Mouse (Mus musculus) intestine, embryonic 14.5 days (tissue): ENCODE data around the gene Mis12. TPM values are rescaled to one million over a fixed set of nuclear protein-coding genes. Genes with fewer than 3 reads are reported as not detected.
A peak's percentile ranks its signal among the peaks of the same experiment; 100 is the strongest.

Experiments
- ATAC-seq: fragments of 200-750 bp; cut with Nextera tagmentation; replicated peaks from 2 replicates; pipeline ENCODE4 v1.8.0; 2017; ENCODE audit warnings: low read depth, moderate number of reproducible peaks, moderate TSS enrichment, moderate library complexity; ENCODE audit not compliant: low FRiP score, low TSS enrichment
- DNase-seq: peaks from one replicate; pipeline ENCODE4 v3.0.0-alpha.2; 2018; ENCODE audit warnings: low spot score
- H3K27ac ChIP-seq: fragments of 300-500 bp; sonication (generic); 2 replicates; pipeline ENCODE4 v1.5.1; 2014; ENCODE audit warnings: low read depth, mild to moderate bottlenecking, control low read depth
- H3K27me3 ChIP-seq: fragments of 300-500 bp; sonication (generic); replicated peaks from 2 replicates; pipeline ENCODE4 v1.6.1; 2014; ENCODE audit warnings: low read length, control low read depth; ENCODE audit not compliant: control insufficient read depth, insufficient read depth
- H3K36me3 ChIP-seq: fragments of 300-500 bp; sonication (generic); 2 replicates; pipeline ENCODE4 v1.6.1; 2014; ENCODE audit warnings: low read length, control low read depth; ENCODE audit not compliant: control insufficient read depth, insufficient read depth
- H3K4me1 ChIP-seq: fragments of 300-500 bp; sonication (generic); replicated peaks from 2 replicates; pipeline ENCODE4 v1.6.1; 2014; ENCODE audit warnings: low read length, control low read depth, mixed read lengths; ENCODE audit not compliant: control insufficient read depth, insufficient read depth
- H3K4me2 ChIP-seq: fragments of 300-500 bp; sonication (generic); 2 replicates; pipeline ENCODE4 v1.6.1; 2014; ENCODE audit warnings: low read length
- H3K4me3 ChIP-seq: fragments of 300-500 bp; sonication (generic); 2 replicates; pipeline ENCODE4 v1.5.1; 2014; ENCODE audit warnings: low read depth, low read length, control low read depth, mixed read lengths
- H3K9ac ChIP-seq: fragments of 300-500 bp; sonication (generic); 2 replicates; pipeline ENCODE4 v1.6.1; 2014; ENCODE audit warnings: mild to moderate bottlenecking, low read length
- H3K9me3 ChIP-seq: fragments of 300-500 bp; sonication (generic); 2 replicates; pipeline ENCODE4 v1.6.1; 2016; ENCODE audit warnings: low read length, control low read depth; ENCODE audit not compliant: control insufficient read depth
- WGBS: fragments of 180-500 bp; shearing (Covaris S2); extraction: QIAGEN DNeasy Blood & Tissue Kit; methylation state at CpG from one replicate; pipeline ENCODE4 v1.1.7; 2014; 5-methylcytosine and 5-hydroxymethylcytosine counted together
- polyA plus RNA-seq: library from polyadenylated mRNA; unstranded; fragments of >200 nt; fragmentation: Nextera tagmentation; extraction: Ambion mirVana; gene quantifications from 2 replicates; pipeline ENCODE4 v1.2.1, GENCODE M21; 2014

Mis12 gene
- polyA plus RNA-seq, 1 experiment from 2014 or later, result 28.5 TPM

- Histone ChIP-seq H3K27me3 (no peaks in the 10 kb centered on the region), H3K4me3 (peak overlapping the region; percentile 62), H3K9me3 (no peaks in the 10 kb centered on the region), H3K36me3 (peaks cover under 1% of the 10 kb centered on the region; the same call in 1 of the 2 replicates), H3K4me2 (peak overlapping the region; percentile 75), H3K4me1 (peaks cover 6% of the 10 kb centered on the region; the same call in 1 of the 2 replicates), H3K27ac (peak overlapping the region; percentile 74), H3K9ac (peak overlapping the region; percentile 64)
- peak; percentile 73 for DNase-seq
- 0 out of 2 replicates have a peak, but pooled peaks have one; percentile 9 for ATAC-seq
- 7% methylated on average over 26 of the region's 26 CpGs for WGBS
Observed at GRCm38 (mm10) chr11:71032491-71033162, 13.2 kb downstream of the Mis12 start.

GRCm38 (mm10) chr11:71033163-71033761 lies 13.9 kb downstream of the Mis12 start, which contains the start of gene 6330403K07Rik:
6330403K07Rik (minus strand) TSS chr11:71033513.
- Histone ChIP-seq H3K4me1 (peaks cover 6% of the 10 kb centered on the region; the same call in 1 of the 2 replicates), H3K4me2 (peak within 1 kb of the TSS; percentile 75), H3K9me3 (no peaks in the 10 kb centered on the region), H3K4me3 (peak within 1 kb of the TSS; percentile 62), H3K27me3 (no peaks in the 10 kb centered on the region), H3K36me3 (no peaks in the 10 kb centered on the region), H3K9ac (peak within 1 kb of the TSS; percentile 64), H3K27ac (peak within 1 kb of the TSS; percentile 74)
- ATAC-seq (peak; percentile 96), DNase-seq (peak; percentile 90)
- WGBS, result under 1% methylated on average over 30 of the region's 31 CpGs

GRCm38 (mm10) chr11:71039526-71040298 lies 20.3 kb downstream of the Mis12 start:
- WGBS, result 95% methylated on average over 5 of the region's 5 CpGs
- Histone ChIP-seq H3K4me2 (no peak overlapping the region), H3K9ac (no peak overlapping the region), H3K36me3 (no peaks in the 10 kb centered on the region), H3K4me1 (no peaks in the 10 kb centered on the region), H3K27me3 (no peaks in the 10 kb centered on the region), H3K9me3 (no peaks in the 10 kb centered on the region), H3K27ac (no peak overlapping the region), H3K4me3 (no peak overlapping the region)
- DNase-seq (no peak), ATAC-seq (no peak)

- Histone ChIP-seq H3K27me3 (no peaks in the 10 kb centered on the region), H3K9me3 (no peaks in the 10 kb centered on the region), H3K27ac (no peak overlapping the region), H3K4me3 (no peak overlapping the region), H3K36me3 (no peaks in the 10 kb centered on the region), H3K4me2 (no peak overlapping the region), H3K9ac (no peak overlapping the region), H3K4me1 (no peaks in the 10 kb centered on the region)
- no peak for ATAC-seq
- 0% methylated on average over 1 of the region's 1 CpGs for WGBS
- no peak for DNase-seq
Observed at GRCm38 (mm10) chr11:71052554-71052953, 33.1 kb downstream of the Mis12 start.

- no peaks in the 10 kb centered on the region for H3K36me3 ChIP-seq
- no peaks in the 10 kb centered on the region for H3K4me1 ChIP-seq
- no peak for ATAC-seq
- no peak overlapping the region for H3K4me2 ChIP-seq
- WGBS, result 78% methylated on average over 1 of the region's 1 CpGs
- H3K27ac ChIP-seq, result no peak overlapping the region
- no peaks in the 10 kb centered on the region for H3K27me3 ChIP-seq
- no peak overlapping the region for H3K4me3 ChIP-seq
- no peak for DNase-seq
- H3K9ac ChIP-seq, result no peak overlapping the region
- H3K9me3 ChIP-seq, result no peaks in the 10 kb centered on the region
Observed at GRCm38 (mm10) chr11:71076342-71076741, 56.9 kb downstream of the Mis12 start.

Other genes starting within 250 kb of the Mis12 start
- gene Scimp, start 207.0 kb upstream of the Mis12 start, polyA plus RNA-seq, result 0.40 and 0.45 TPM in 2 replicates
- 30.5 and 32.9 TPM in 2 replicates for gene Rabep1, start 174.8 kb upstream of the Mis12 start, polyA plus RNA-seq
- 110 and 127 TPM in 2 replicates for gene Nup88, start 49.6 kb upstream of the Mis12 start, polyA plus RNA-seq
- gene Rpain, start 49.4 kb upstream of the Mis12 start, polyA plus RNA-seq, result 77.4 and 89.6 TPM in 2 replicates
- 317 and 333 TPM in 2 replicates for gene C1qbp, start 36.6 kb upstream of the Mis12 start, polyA plus RNA-seq
- 23.0 and 24.4 TPM in 2 replicates for gene Dhx33, start 15.2 kb upstream of the Mis12 start, polyA plus RNA-seq
- 41.7 and 42.9 TPM in 2 replicates for gene Derl2, start 230 bp downstream of the Mis12 start, polyA plus RNA-seq
- gene 6330403K07Rik, start 13.9 kb downstream of the Mis12 start, polyA plus RNA-seq, result 44.1 and 50.1 TPM in 2 replicates
- 0.18 and 0.27 TPM in 2 replicates for gene Nlrp1a, start 125.1 kb downstream of the Mis12 start, polyA plus RNA-seq
- not detected in 2 replicates for gene Nlrp1b, start 211.1 kb downstream of the Mis12 start, polyA plus RNA-seq